Mouse (Mus musculus) gastrocnemius, postnatal 25 days (tissue): ENCODE results near the gene L3mbtl1. TPM values are rescaled to one million over a fixed set of nuclear protein-coding genes. Genes with fewer than 3 reads are reported as not detected.
"Not testable (repeated sequence)": the region's sequence is repeated elsewhere in the genome, so short reads cannot be mapped to it uniquely, and the experiment has no call there.

Experiments used
- DNase-seq: peaks from one replicate; pipeline ENCODE4 v3.0.0; 2022
- long read RNA-seq, 2 experiments: library from polyadenylated mRNA; stranded (forward); transcript quantifications; one replicate each; pipeline ENCODE4 v2.0.0; 2021
- total RNA-seq, 2 experiments: library from RNA; stranded (reverse); gene quantifications; 1 replicate in 1 of 2; 2 replicates in 1 of 2; pipeline ENCODE4 v1.2.3; 2021

L3mbtl1 gene
- total RNA-seq, result under 1 TPM in 1 of 2 experiments, not detected in 1; 0.13 TPM
- long read RNA-seq, experiment 1, partial matches to known transcripts, result 0 of 1 reads
- long read RNA-seq, experiment 1, other reads (novel, unspliced or antisense), result 1 of 1 reads
- long read RNA-seq, experiment 2, result 0 reads

DNA sequence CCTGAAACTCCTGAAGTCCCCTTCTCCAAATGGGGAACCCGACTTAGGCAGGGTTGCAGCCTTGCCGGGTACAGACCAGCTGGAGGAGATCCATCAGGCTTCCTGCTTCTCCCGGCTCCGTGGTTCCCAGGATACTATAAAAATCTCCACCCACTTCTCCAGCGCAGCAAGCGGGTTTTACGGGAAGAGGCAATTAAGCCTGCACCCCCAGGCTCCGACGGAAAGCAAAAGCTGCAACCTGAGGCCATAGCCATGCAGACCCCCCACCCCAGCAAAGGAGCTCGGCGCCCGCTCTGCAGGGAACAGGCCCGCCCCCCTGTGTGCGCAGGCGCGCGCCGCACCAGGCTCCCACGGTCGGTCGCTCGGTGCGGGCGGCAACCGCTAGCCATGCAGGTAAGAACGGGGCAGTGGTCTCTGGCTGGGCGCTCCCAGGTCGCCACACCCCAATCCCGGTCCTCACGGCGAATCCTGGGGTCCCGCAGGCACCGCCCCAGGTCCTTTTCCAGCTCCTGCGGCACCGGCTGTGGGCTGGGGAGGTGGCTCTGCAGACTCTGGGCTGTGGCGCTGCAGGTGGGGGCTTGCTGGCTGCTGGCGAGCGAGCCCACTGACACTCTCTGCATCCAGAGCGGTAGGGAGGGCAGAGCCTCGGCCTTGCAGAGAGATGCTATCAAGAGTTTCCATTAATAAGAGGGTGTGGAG, at the start of gene L3mbtl1:
Gene L3mbtl1, plus strand, starts transcription at position 325 of the 699 bp plus-strand sequence.
- peak; percentile 31 for DNase-seq

DNA sequence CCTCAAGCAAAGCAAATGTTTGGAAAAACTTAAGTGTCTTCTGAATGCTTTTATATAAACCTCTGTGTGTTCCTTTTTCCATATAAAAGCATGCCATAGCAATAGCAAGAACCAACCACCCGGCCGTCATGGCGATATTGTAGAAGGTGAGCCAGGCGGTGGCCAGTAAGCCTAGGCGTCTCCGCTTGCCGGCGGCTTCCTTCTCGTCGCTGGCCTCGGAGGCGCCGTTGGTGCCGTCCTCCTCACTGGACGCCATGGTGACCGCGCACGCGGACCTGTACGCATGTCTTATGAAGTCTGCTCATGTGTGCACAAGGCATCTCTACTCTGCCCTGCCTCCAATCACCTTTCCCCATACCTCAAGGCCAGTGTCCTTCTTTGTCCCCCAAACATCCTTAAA, 44.0 kb upstream of the L3mbtl1 start:
- not testable (repeated sequence) for DNase-seq

GRCm38 (mm10) chr2:162899880-162900589, 43.2 kb upstream of the L3mbtl1 start:
- no peak for DNase-seq

GRCm38 (mm10) chr2:162900590-162900916, 42.7 kb upstream of the L3mbtl1 start:
- no peak for DNase-seq

DNA sequence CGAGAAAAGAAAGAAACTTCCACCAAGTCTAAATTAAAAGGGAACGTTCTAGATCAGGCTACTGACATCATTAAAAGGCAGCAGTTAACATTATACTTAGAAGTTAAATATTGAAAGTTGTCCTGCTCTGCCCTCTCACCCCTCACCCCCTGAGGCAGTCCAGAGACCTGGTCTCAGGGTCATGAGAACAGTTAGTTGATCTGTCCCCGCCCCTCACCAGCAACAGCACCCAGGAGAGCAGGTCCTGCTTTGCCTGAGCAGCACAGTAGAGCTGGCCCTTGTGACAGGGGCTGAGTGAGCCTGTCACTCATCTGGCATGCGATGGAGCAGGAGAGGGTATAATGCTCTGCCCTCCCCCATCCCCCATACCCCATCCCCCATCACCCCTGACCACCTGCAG, 37.4 kb upstream of the L3mbtl1 start:
- DNase-seq, result no peak

DNA sequence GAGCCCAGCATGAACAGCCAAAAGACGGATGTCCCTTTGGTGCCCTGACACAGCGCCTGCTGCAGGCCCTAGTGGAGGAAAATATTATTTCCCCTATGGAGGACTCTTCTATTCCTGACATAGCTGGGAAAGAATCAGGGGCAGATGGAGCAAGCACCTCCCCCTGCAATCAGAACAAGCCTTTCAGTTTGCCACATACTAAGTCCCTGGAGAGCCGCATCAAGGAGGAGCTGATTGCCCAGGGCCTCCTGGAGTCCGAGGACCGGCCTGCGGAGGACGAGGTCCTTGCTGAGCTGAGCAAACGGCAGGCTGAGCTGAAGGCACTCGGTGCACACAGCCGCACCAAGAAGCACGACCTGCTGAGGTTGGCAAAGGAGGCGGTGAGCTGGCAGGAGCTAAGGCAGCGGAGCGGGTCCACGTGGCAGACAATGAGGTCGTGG, 35.2 kb upstream of the L3mbtl1 start:
- DNase-seq, result no peak

- no peak for DNase-seq
Observed at GRCm38 (mm10) chr2:162914040-162914439, 29.2 kb upstream of the L3mbtl1 start.

DNA sequence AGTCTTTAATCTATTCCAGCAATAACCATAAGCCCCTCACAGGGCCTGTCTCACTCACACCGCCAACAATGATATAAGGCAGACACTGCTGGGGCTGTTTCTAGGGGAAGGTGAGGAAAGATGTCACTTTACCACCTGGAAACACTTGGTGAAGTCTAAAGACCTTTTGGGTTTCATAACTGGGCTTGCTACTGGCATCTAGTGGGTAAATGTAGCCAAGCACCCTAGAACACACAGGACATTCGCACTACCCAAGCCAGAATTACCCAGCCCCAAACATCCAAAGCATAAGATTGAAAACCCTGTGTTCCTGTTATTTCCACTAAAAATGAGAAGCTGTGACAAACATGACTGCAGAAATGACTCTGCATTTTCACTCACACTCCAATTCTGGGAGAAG, 28.8 kb upstream of the L3mbtl1 start:
- no peak for DNase-seq

DNA sequence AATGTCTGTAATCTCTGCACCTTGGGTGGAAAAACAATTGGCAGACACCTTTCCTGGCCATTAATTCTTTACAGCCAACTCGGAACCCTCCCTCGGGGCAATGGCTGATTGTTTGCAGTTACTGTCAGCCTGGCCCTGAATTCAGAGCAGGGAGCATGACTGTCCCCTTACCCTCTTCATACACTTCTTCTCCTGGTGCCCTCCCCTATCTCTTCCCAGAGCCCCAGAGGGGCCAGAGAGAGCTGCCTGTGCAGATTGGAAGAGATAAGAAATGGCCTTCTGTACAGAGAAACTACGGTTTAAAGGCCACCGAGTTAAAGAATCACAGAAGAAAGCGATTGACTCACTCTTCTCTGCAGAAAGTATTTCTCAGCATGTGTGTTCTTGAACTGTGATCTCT, 23.3 kb upstream of the L3mbtl1 start:
- no peak for DNase-seq

- no peak for DNase-seq
Observed at GRCm38 (mm10) chr2:162922183-162922582, 21.1 kb upstream of the L3mbtl1 start.

- DNase-seq, result no peak
Observed at GRCm38 (mm10) chr2:162922834-162923233, 20.4 kb upstream of the L3mbtl1 start.

GRCm38 (mm10) chr2:162924126-162924525, 19.1 kb upstream of the L3mbtl1 start:
- DNase-seq, result no peak

DNA sequence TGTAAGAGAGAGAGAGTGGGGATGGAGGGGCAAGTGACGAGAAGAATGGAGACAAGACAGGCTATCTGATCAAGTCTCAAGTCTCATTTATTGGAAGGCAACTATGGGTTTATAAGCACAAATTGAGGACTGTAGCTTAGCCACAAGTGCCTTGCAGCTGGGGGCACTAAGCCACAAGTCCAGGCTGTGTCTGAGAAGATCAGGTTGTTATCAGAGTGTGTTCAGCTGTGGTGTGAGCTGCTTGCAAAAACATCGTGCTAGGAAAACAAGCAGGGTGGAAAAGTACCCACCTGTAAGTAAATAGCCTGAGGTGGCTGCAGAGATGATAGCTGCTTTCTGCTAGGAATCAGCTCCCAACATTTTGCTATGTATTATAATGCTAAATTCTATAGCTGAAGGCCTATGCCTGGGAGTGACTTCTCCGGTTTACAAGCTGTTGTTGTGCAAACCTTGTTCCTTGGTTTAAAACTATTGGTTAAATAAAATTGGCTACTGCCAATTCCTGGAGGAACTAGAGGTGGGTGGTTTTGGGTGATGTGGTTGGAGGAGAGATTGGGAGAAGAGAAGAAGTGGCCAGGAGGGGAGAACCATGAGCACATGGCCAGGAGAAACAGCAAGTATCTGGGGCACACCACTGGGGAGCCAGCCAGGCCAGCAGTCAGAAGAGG, 15.2 kb upstream of the L3mbtl1 start:
- DNase-seq, result no peak

DNA sequence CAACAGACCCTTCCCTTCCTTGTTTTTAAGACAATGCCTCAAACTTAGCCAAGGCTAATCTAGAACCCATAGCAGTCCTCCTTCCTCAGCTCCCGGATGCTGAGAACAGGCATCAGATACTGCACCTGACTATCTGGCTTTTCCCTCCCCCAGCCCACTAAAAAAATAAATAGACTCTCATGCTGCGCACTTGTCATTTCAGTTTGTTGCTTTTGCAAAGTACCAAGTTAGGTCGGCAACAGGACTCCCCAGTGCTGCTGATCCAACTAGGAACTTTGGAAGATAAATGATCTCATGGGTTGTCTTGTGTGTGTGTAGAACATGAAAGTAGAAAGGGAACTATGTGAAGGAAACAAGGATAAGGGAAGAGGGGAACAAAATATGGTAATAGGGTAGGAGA, 13.6 kb upstream of the L3mbtl1 start:
- no peak for DNase-seq

GRCm38 (mm10) chr2:162930516-162931122, 12.7 kb upstream of the L3mbtl1 start:
- no peak for DNase-seq

DNA sequence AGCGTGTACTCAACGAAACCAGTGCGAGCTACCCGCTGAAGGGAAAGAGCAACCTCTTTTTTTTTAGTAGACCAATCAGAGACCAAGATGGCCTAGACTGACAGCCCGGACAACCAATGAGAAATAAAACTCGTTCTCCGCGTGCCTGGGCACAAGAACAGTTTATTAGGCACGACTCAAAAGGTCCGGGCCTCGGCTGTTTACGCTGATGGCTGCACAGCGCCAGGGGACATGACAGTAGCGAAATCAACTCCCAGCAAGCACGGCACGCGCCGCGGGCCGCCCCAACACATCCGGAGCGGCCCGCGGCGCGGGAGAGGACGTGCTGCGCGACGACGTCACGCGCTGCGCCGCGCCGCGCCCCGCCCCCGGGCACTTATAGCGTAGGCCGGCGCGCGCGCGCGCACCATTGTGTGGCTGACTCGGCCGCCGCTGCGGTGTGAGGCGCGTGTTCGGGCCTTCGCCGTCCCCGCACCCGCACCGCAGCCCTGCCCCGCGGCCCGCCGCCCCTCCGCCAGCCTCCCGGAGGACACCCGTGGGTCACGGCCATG, 12.1 kb upstream of the L3mbtl1 start, which contains the start of gene Srsf6:
Gene Srsf6, plus strand, starts transcription at position 406 of the 551 bp plus-strand sequence.
- peak; percentile 87 for DNase-seq

DNA sequence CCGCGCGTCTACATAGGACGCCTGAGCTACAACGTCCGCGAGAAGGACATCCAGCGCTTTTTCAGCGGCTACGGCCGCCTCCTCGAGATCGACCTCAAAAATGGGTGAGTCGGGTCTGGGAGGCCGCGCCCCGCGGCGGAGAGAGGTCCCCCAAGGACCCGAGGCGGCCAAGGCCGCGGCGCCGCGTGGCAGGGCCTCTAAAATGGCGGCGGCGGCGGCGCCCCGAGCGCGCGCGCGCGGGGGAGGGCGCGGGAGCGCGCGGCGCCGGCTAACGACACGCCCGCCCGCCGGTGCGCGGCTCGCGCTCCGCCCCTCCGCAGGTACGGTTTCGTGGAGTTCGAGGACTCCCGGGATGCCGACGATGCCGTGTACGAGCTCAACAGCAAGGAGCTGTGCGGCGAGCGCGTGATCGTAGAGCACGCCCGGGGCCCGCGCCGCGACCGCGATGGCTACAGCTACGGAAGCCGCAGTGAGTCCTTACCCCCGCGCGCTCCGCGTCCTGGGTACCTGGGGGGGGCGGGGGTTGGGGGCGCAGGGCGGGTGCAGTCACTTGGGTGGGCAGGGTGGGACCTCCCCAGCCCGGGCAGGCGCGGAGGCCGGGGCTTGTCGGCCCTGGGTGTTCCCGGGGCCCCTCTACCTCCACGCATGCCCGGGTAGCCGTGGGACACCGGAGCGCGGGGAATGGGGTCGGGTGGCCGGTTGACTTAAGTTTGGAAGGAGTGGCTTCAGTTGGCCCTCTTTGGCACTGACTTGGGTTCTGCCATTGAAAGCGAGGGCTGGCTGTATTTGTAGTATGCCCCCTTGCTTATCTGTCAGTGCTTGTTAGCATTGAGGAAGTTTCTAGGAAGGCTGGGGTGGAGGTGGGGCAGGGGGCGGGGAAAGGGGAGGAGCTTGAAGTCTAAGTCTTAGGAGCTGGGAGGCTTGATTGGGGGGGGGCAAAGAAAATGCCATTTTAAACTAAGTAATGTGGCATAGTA, 11.3 kb upstream of the L3mbtl1 start:
- DNase-seq, result peak; percentile 55

- DNase-seq, result no peak
Observed at GRCm38 (mm10) chr2:162932706-162933105, 10.6 kb upstream of the L3mbtl1 start.

DNA sequence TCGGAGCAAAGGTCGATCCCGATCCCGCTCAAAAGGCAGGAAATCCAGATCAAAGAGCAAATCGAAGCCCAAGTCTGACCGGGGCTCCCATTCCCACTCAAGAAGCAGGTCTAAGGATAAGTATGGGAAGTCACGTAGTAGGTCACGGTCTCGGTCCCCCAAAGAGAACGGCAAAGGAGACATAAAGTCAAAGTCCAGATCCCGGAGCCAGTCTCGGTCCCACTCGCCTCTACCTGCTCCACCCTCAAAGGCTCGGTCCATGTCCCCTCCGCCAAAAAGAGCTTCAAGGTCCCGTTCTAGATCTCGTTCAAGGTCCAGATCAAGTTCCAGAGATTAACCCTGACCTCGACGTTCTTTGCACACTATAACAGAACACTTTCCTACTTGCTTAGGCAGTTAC, 8.9 kb upstream of the L3mbtl1 start:
- DNase-seq, result no peak

GRCm38 (mm10) chr2:162935700-162936099, 7.6 kb upstream of the L3mbtl1 start:
- no peak for DNase-seq

DNA sequence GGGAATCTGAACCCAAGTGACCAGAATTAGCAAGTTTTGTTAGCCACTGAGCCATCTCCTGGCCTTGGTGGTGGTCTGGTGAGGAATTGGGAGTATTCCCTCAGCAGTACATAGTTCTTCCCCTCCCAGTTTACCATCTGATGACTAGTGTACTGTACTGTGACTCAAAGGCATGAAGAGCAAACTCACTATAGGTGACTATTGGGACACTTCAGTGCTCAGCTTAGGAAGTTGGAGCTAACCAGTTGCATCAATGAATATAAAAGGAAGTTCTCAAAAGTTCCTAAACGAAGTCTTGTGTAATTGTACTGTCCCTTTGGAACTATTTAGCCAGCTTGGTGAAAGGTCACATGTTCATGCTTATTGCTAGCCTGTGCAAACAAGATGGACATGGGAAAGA, 3.7 kb upstream of the L3mbtl1 start:
- DNase-seq, result no peak
